Mouse (Mus musculus) urinary bladder, postnatal 14 days (tissue): Measurements from ENCODE around the gene 1110017D15Rik.
A peak's percentile ranks its signal among the peaks of the same experiment; 100 is the strongest.
"Not testable (repeated sequence)": the region's sequence is repeated elsewhere in the genome, so short reads cannot be mapped to it uniquely, and the experiment has no call there.

Experiments
- DNase-seq: peaks from one replicate; pipeline ENCODE4 v3.0.0; 2021; ENCODE audit warnings: low spot score

1110017D15Rik gene

DNA sequence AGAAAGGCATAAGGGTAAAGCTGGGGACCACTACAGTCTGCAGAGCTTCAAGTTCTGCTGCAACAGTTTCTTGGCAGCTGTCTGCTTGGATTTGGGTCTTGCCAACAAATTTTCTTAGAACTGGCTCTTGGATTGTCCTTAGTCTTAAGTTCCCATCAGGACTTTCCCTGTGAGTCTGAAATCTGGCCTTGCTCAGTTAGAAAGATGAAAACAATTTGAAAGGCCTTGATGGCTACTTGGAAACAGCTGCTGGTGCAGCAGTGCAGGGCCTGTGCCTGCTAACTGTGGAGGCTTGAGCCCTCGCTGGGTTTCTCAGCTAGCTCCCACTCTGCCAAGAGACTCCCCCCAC, 37.7 kb downstream of the 1110017D15Rik start:
- DNase-seq, result peak; percentile 38

DNA sequence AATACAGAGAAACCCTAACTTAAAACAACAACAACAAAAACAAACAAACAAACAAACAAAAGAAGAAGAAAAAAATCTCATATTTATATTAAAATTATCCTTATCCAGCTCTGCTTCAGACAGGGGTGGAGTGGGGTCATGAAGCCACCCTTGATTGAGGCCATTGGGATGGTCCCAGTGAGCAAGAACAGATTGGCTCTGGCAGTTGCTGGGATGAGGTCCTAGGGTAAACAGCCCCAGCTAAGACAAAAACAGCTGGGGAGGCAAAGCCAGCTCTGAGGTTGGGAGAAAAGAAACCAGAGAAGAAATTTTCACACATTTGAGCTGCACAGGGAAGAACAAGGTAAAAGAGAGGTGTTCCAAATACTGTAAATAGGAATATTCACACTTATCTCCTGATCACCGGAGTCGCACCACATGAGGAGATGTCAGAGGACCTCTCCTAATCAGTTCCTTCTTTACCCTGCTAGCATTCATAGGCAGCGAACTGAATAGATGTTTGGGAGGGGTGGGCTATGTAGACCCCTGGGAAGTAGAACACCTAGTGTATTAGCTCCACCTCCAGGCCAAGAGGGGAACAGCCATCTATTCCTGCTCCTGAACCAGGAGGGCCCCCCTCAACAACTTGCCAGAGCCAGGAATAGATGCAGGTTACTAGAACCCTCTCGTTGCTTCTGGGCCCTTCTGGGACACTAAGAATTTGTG, 38.2 kb downstream of the 1110017D15Rik start:
- no peak for DNase-seq

GRCm38 (mm10) chr4:41477648-41478160, 39.4 kb downstream of the 1110017D15Rik start:
- no peak for DNase-seq

DNA sequence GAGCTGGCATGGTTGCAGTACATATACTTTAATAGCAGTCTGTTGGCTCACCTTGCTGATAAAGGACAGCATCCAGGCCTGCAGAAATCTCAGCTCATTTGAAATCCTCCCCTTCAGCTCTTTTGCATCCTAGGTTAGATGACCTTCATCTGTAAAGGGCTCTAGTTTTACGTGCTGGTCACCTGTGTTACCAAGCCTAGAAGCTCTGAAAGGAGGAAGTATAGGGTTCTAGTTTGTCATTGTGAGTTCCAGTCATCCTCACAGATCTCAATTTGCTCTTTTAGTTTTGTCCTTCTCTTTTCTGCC, 45.8 kb downstream of the 1110017D15Rik start:
- DNase-seq, result no peak

DNA sequence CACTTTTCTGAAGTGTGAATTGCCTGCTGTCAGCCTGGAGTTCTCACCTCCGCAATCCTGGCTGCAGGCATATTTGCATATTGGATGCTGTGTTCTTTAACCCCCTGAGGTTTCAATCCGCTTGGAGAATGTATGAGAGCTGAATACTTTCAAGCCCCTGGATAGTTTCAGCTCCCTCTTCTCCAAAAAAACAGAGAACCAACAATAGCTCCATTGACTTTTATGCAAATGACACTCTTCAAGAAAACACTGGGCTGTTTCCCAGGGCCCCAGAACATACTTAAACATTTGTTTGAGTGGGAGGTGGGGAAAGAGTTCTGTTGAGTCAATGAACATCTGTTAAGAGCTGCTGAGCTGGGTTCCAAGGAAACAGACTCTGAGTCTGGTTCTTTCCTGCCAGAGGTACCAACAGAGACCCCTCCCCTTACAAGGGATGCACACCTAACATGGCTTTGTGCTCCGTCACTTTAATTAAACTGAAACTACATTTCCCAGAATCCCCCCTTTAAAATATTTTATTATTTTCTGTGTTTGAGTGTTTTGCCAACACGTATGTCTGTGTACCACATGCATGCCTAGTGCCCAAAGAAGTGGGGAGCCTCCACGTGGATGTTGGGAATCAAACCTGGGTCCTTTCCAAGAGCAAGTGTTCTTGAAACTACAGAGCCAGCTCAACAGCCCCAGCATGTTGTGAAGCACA, 46.3 kb downstream of the 1110017D15Rik start:
- DNase-seq, result no peak

DNA sequence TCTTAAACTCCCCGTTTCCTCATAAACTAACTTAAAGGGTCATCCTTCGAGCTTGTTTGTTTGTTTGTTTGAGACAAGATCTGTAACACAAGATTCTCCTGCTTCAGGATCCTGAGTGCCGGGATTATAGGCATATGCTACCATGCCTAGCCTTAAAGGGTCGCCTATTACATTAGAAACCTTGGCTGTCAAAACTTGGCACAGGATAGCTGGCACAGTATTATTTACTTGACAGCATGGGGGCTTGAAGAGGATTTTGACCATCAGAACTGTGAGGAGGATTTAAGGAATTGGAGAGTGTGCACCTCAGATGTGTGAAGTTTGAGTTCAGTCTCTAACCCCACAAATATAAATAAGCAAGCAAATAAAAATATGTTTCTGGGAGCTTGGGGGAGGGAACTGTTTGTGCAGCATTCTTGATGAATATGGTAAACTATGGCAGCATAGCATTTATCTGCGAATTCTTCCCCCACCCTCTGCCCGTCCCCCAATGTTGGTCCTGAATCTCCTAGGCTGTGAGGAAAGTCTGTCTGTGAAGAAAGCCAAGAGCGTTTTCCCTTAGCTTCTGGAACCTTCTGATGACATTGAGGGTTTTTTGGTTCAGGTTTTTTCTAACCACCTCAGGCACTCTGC, 47.0 kb downstream of the 1110017D15Rik start:
- DNase-seq, result no peak

DNA sequence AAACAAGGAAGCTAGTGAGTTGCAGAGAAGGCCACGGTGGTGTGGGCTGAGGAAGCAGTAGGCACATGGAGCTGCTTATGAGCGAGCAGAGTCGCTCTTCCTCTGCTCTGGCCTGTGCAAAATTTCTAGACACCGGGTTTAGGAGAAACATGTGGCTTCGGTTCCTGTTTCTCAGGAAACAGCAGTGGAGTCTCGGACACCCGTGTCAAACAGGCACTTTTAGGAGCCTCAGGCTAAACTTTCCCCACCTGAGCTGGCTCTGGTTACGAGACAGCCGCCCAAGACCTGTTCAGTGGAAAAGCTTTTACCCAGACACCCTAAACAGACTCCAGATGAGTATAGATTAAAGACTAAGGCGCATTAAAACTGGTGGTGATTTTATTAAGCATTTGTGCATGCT, 47.9 kb downstream of the 1110017D15Rik start:
- no peak for DNase-seq

- DNase-seq, result peak; percentile 65
These were observed 48.6 kb downstream of the 1110017D15Rik start for GRCm38 (mm10) chr4:41468396-41469080.

GRCm38 (mm10) chr4:41465287-41465665, 51.9 kb downstream of the 1110017D15Rik start:
- no peak for DNase-seq

DNA sequence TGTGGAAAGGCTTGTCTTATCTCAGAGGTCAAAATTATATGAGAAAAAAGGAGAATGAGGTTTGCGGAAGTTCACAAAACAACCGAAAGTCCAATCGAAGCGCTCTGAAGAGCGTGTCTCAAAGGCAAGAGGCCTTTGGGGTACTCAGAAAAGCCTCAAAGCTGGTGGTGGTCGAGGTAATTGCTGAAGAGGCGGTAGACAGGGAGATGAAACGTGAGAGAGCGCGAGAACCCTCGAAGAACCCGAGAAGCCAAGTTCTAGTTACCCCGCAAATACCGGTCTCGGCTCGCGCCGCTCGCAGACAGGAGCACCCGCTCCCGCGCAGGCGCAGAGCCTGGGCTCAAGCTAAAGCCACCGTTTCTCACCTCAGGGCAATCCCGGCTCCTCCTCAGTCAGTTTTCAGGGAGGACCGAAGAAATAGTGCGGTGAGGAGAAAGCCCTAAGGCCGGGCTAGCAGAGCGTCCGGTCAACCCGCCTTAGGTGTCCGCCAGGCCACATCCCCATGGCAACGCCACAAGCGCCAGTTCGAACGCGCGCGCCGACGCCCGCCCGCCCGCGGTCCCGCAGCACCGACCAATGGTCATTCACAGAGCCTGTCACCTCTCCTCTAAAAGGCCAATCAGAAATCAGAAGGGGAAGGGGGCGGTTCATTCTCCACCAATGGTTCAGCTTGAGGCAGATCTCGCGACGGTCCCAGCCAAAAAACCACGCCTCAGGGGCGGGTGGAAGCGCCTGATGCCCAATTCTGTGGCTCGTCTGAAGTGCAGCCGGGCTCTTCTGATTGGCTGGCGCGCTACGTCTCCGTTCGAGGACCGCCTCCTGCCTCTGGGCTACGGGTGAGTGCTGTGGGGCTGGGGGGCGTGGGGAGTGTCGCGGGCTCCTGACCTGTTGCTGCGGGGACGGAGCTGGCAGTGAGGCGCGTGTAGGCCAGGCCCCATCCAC, 52.5 kb downstream of the 1110017D15Rik start, which contains the start of the genes Kif24 and Nudt2:
Gene Kif24 (minus strand): TSS at position 543 of the 942 bp plus-strand sequence.
Gene Nudt2 (plus strand): TSS at position 807 of the 942 bp plus-strand sequence.
- peak; percentile 98 for DNase-seq

DNA sequence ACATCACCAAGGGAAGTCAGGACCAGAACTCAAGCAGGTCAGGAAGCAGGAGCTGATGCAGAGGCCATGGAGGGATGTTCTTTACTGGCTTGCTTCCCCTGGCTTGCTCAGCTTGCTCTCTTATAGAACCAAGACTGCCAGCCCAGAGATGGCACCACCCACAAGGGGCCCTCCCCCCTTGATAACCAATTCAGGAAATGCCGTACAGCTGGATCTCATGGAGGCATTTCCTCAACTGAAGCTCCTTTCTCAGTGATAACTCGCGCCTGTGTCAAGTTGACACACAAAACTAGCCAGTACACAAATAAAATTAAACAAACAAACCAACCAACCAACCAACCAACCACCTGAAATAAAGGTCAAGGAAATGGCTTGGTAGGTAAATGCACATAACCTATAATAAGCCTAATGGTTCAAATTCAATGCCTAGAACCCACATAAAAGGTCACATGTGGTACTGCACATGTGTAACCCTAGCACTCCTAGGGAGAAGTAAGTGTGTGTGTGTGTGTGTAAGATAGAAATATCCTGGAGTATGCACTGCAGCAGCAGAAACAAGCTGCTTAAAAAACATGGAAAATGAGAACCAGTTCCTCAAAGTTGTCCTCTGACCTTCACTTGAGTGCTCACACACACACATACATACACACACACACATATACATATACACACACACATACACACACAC, 53.9 kb downstream of the 1110017D15Rik start:
- not testable (repeated sequence) for DNase-seq

GRCm38 (mm10) chr4:41460690-41461089, 56.4 kb downstream of the 1110017D15Rik start:
- DNase-seq, result no peak
